Mouse (Mus musculus): ENCODE results near the gene Efna1. TPM values are rescaled to one million over a fixed set of nuclear protein-coding genes. Genes with fewer than 3 reads are reported as not detected.

Efna1 gene
- polyA plus RNA-seq, 1 experiment from 2014 or later, result 12.6 TPM

GRCm38 (mm10) chr3:89232614-89233013 lies 48.3 kb downstream of the Efna1 start:
- no peaks in the 10 kb centered on the region for H3K9me3 ChIP-seq
- no peak overlapping the region for H3K4me3 ChIP-seq (replicated peaks)
- H3K36me3 ChIP-seq (replicated peaks), result peaks cover 46% of the 10 kb centered on the region
- no peak overlapping the region for H3K9ac ChIP-seq
- ATAC-seq (ENCODE audit: low FRiP score), result no peak
- H3K4me2 ChIP-seq, result no peak overlapping the region
- H3K27me3 ChIP-seq, result no peaks in the 10 kb centered on the region
- 78% methylated on average over 6 of the region's 6 CpGs for WGBS
- H3K27ac ChIP-seq, result no peak overlapping the region
- peaks cover 13% of the 10 kb centered on the region for H3K4me1 ChIP-seq

- H3K4me3 ChIP-seq (replicated peaks), result no peak overlapping the region
- no peak for ATAC-seq (ENCODE audit: low FRiP score)
- no peak overlapping the region for H3K9ac ChIP-seq
- peaks cover 38% of the 10 kb centered on the region for H3K36me3 ChIP-seq (replicated peaks)
- H3K4me2 ChIP-seq, result no peak overlapping the region
- H3K27me3 ChIP-seq, result no peaks in the 10 kb centered on the region
- no peaks in the 10 kb centered on the region for H3K9me3 ChIP-seq
- H3K4me1 ChIP-seq, result peaks cover 18% of the 10 kb centered on the region
- 80% methylated on average over 16 of the region's 16 CpGs for WGBS
- H3K27ac ChIP-seq, result no peak overlapping the region
Measured at GRCm38 (mm10) chr3:89231772-89232275, 49.1 kb downstream of the Efna1 start.

GRCm38 (mm10) chr3:89231345-89231744 lies 49.6 kb downstream of the Efna1 start:
- H3K4me2 ChIP-seq, result no peak overlapping the region
- no peaks in the 10 kb centered on the region for H3K9me3 ChIP-seq
- peaks cover 33% of the 10 kb centered on the region for H3K36me3 ChIP-seq (replicated peaks)
- H3K27ac ChIP-seq, result no peak overlapping the region
- no peak overlapping the region for H3K4me3 ChIP-seq (replicated peaks)
- 76% methylated on average over 7 of the region's 7 CpGs for WGBS
- H3K4me1 ChIP-seq, result peaks cover 23% of the 10 kb centered on the region
- no peaks in the 10 kb centered on the region for H3K27me3 ChIP-seq
- ATAC-seq (ENCODE audit: low FRiP score), result no peak
- no peak overlapping the region for H3K9ac ChIP-seq

- Histone ChIP-seq H3K27ac (no peak overlapping the region), H3K4me1 (peaks cover 30% of the 10 kb centered on the region), H3K4me2 (no peak overlapping the region), H3K4me3 (replicated peaks) (no peak overlapping the region), H3K36me3 (replicated peaks) (peaks cover 25% of the 10 kb centered on the region), H3K9me3 (no peaks in the 10 kb centered on the region), H3K27me3 (no peaks in the 10 kb centered on the region), H3K9ac (no peak overlapping the region)
- 95% methylated on average over 2 of the region's 2 CpGs for WGBS
- no peak for ATAC-seq (ENCODE audit: low FRiP score)
Measured at GRCm38 (mm10) chr3:89230561-89230960, 50.4 kb downstream of the Efna1 start.

GRCm38 (mm10) chr3:89229276-89229675 lies 51.7 kb downstream of the Efna1 start:
- Histone ChIP-seq H3K4me2 (no peak overlapping the region), H3K9ac (no peak overlapping the region), H3K4me1 (peaks cover 43% of the 10 kb centered on the region), H3K27me3 (no peaks in the 10 kb centered on the region), H3K9me3 (no peaks in the 10 kb centered on the region), H3K4me3 (replicated peaks) (no peak overlapping the region), H3K36me3 (replicated peaks) (peaks cover 24% of the 10 kb centered on the region), H3K27ac (no peak overlapping the region)
- 50% methylated on average over 4 of the region's 4 CpGs for WGBS
- ATAC-seq (ENCODE audit: low FRiP score), result no peak

- Histone ChIP-seq H3K4me3 (replicated peaks) (peak within 1 kb of the TSS; percentile 76), H3K27ac (peak within 1 kb of the TSS; percentile 98), H3K27me3 (no peaks in the 10 kb centered on the region), H3K9ac (peak within 1 kb of the TSS; percentile 92), H3K4me1 (peaks cover 48% of the 10 kb centered on the region), H3K4me2 (peak within 1 kb of the TSS; percentile 95), H3K36me3 (replicated peaks) (peaks cover 24% of the 10 kb centered on the region), H3K9me3 (no peaks in the 10 kb centered on the region)
- 36% methylated on average over 10 of the region's 10 CpGs for WGBS
- no peak for ATAC-seq (ENCODE audit: low FRiP score)
Measured at GRCm38 (mm10) chr3:89228836-89229235, 52.1 kb downstream of the Efna1 start, which contains the start of gene Muc1. Muc1 (plus strand) TSS chr3:89229057.

- no peaks in the 10 kb centered on the region for H3K27me3 ChIP-seq
- peaks cover 54% of the 10 kb centered on the region for H3K4me1 ChIP-seq
- peak overlapping the region; percentile 95 for H3K4me2 ChIP-seq
- H3K36me3 ChIP-seq (replicated peaks), result peaks cover 24% of the 10 kb centered on the region
- peak; percentile 25; the same call in 1 of the 2 replicates for ATAC-seq (ENCODE audit: low FRiP score)
- peak overlapping the region; percentile 76 for H3K4me3 ChIP-seq (replicated peaks)
- under 1% methylated on average over 20 of the region's 20 CpGs for WGBS
- no peaks in the 10 kb centered on the region for H3K9me3 ChIP-seq
- H3K27ac ChIP-seq, result peak overlapping the region; percentile 98
- peak overlapping the region; percentile 92; the same call in 1 of the 2 replicates for H3K9ac ChIP-seq
Measured at GRCm38 (mm10) chr3:89228180-89228549, 52.8 kb downstream of the Efna1 start.

GRCm38 (mm10) chr3:89227307-89228179 lies 53.4 kb downstream of the Efna1 start:
- WGBS, result 1% methylated on average over 41 of the region's 41 CpGs
- peak; percentile 85 for ATAC-seq (ENCODE audit: low FRiP score)
- peaks cover 29% of the 10 kb centered on the region for H3K36me3 ChIP-seq (replicated peaks)
- peak overlapping the region; percentile 92 for H3K9ac ChIP-seq
- H3K27me3 ChIP-seq, result no peaks in the 10 kb centered on the region
- peak overlapping the region; percentile 76 for H3K4me3 ChIP-seq (replicated peaks)
- H3K4me2 ChIP-seq, result peak overlapping the region; percentile 95
- H3K27ac ChIP-seq, result peak overlapping the region; percentile 98
- H3K9me3 ChIP-seq, result no peaks in the 10 kb centered on the region
- H3K4me1 ChIP-seq, result peaks cover 61% of the 10 kb centered on the region

- H3K9ac ChIP-seq, result peak within 1 kb of the TSS; percentile 92
- H3K4me2 ChIP-seq, result peak within 1 kb of the TSS; percentile 95
- ATAC-seq (ENCODE audit: low FRiP score), result no peak; the same call in 1 of the 2 replicates
- peak within 1 kb of the TSS; percentile 98 for H3K27ac ChIP-seq
- WGBS, result 2% methylated on average over 21 of the region's 21 CpGs
- H3K9me3 ChIP-seq, result no peaks in the 10 kb centered on the region
- no peaks in the 10 kb centered on the region for H3K27me3 ChIP-seq
- H3K4me1 ChIP-seq, result peaks cover 66% of the 10 kb centered on the region
- H3K36me3 ChIP-seq (replicated peaks), result peaks cover 34% of the 10 kb centered on the region
- peak within 1 kb of the TSS; percentile 76 for H3K4me3 ChIP-seq (replicated peaks)
Measured at GRCm38 (mm10) chr3:89226900-89227299, 54.0 kb downstream of the Efna1 start, which contains the start of gene Mtx1. Mtx1 (minus strand) TSS chr3:89227088.

- WGBS, result 1% methylated on average over 11 of the region's 11 CpGs
Measured at GRCm38 (mm10) chr3:89226361-89226760, 54.6 kb downstream of the Efna1 start.

GRCm38 (mm10) chr3:89225918-89226317 lies 55.0 kb downstream of the Efna1 start:
- no peaks in the 10 kb centered on the region for H3K9me3 ChIP-seq
- peak overlapping the region; percentile 95 for H3K4me2 ChIP-seq
- H3K36me3 ChIP-seq (replicated peaks), result peaks cover 44% of the 10 kb centered on the region
- peak overlapping the region; percentile 76 for H3K4me3 ChIP-seq (replicated peaks)
- peak overlapping the region; percentile 98 for H3K27ac ChIP-seq
- peak; percentile 77 for ATAC-seq (ENCODE audit: low FRiP score)
- H3K9ac ChIP-seq, result peak overlapping the region; percentile 92
- 4% methylated on average over 4 of the region's 4 CpGs for WGBS
- H3K27me3 ChIP-seq, result no peaks in the 10 kb centered on the region
- H3K4me1 ChIP-seq, result peaks cover 71% of the 10 kb centered on the region

More at GRCm38 (mm10) chr3:89226361-89226760, 54.6 kb downstream of the Efna1 start:
- no peak for ATAC-seq (ENCODE audit: low FRiP score)
- H3K4me1 ChIP-seq, result peaks cover 67% of the 10 kb centered on the region
- peak overlapping the region; percentile 95 for H3K4me2 ChIP-seq
- peak overlapping the region; percentile 92 for H3K9ac ChIP-seq
- no peaks in the 10 kb centered on the region for H3K27me3 ChIP-seq
- peak overlapping the region; percentile 98 for H3K27ac ChIP-seq
- H3K36me3 ChIP-seq (replicated peaks), result peaks cover 39% of the 10 kb centered on the region
- no peaks in the 10 kb centered on the region for H3K9me3 ChIP-seq
- H3K4me3 ChIP-seq (replicated peaks), result peak overlapping the region; percentile 76

- Histone ChIP-seq H3K27me3 (no peaks in the 10 kb centered on the region), H3K9me3 (no peaks in the 10 kb centered on the region), H3K27ac (peak overlapping the region; percentile 98), H3K9ac (peak overlapping the region; percentile 92), H3K4me2 (peak overlapping the region; percentile 95), H3K36me3 (replicated peaks) (peaks cover 45% of the 10 kb centered on the region), H3K4me1 (peaks cover 73% of the 10 kb centered on the region), H3K4me3 (replicated peaks) (peak overlapping the region; percentile 76)
- 11% methylated on average over 12 of the region's 12 CpGs for WGBS
- ATAC-seq (ENCODE audit: low FRiP score), result no peak
Measured at GRCm38 (mm10) chr3:89225321-89225815, 55.6 kb downstream of the Efna1 start.

All from forebrain, embryonic 12.5 days (tissue).